Mouse (Mus musculus) telencephalon, adult 2 months (tissue): ENCODE results near the gene Dse.
"Not testable (repeated sequence)": the region's sequence is repeated elsewhere in the genome, so short reads cannot be mapped to it uniquely, and the experiment has no call there.

Experiments
- DNase-seq: peaks from one replicate; pipeline ENCODE4 v3.0.0-alpha.2; 2011; ENCODE audit warnings: low read depth, low spot score

Dse gene

DNA sequence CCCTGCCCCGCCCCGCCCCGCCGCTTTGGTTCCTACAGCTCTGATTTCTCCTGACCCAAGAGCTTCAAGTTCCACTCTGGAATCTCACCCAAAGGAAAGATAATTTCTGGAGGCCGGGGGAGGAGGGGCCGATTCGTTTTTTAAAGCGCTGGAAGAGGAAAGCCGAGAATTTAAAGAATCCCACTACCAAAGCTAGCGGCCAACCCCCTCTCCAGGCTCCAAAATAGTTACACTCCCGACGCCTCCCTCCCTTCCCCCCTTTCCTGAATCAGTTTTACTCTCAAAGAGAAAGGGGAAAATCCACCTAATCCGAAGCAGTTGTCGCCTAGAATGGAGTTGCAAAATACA is at the start of gene Dse:
Gene Dse, minus strand, starts transcription at position 213 of the 348 bp plus-strand sequence.
- DNase-seq = no peak

DNA sequence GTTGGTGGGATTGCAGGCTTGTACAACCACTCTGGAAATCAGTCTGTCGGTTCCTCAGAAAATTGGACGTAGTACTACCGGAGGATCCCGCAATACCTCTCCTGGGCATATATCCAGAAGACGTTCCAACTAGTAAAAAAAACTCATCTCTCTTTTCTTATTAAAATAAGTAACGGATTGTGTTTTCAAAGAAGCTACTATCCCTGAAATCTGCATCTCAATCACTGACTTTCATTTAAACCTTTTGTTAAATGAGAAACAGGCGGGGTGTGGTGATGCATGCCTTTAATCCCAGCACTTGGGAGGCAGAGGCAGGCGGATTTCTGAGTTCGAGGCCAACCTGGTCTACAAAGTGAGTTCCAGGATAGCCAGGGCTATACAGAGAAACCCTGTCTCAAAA is 45.3 kb upstream of the Dse start:
- not testable (repeated sequence) for DNase-seq

GRCm38 (mm10) chr10:34249594-34249993 is 42.1 kb upstream of the Dse start:
- DNase-seq = no peak

DNA sequence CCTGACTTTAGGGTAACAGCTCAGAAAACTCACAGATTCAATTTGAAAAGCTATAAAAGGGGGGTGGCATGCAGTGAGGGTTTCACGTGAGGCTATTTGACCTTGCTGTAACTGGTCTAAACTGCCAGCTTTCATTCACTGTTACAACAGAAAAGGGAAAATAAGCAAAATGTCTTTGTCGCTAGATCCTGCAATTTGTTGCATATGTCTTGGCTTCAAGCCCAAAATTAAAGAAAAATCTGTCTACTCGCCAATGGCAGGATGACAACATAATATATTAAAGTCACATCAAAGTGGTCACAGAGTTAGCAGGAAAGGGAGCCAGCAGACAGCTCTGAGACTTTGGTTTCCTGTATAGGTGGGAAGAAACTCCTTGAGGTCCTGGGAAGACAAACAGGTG is 40.2 kb upstream of the Dse start:
- no peak for DNase-seq

GRCm38 (mm10) chr10:34246106-34246505 is 38.6 kb upstream of the Dse start:
- no peak for DNase-seq

DNA sequence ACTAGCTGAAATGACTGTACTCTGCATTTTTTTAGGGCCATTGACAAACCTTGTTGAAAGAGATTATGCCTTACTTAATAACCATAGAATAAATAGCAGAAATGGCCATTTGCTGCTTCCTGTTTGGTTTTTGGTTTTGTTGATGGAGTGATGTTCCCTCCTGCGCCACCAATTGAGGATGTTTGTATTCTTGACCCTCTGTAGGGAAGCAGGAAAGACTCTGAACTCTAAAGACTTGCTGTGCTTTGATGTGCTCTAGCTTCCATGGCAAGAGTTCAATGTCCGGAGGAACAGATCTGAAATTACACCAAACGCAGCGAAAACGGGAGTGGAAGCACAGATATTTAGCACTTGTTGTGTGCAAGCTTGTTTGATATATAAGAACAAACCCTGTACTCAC is 37.2 kb upstream of the Dse start:
- no peak for DNase-seq

- DNase-seq = no peak
Measured at GRCm38 (mm10) chr10:34238536-34238935, 31.0 kb upstream of the Dse start.

GRCm38 (mm10) chr10:34236569-34236968 is 29.1 kb upstream of the Dse start:
- DNase-seq = no peak

GRCm38 (mm10) chr10:34235384-34235783 is 27.9 kb upstream of the Dse start:
- DNase-seq = no peak

GRCm38 (mm10) chr10:34233931-34234745 is 26.6 kb upstream of the Dse start:
- no peak for DNase-seq

GRCm38 (mm10) chr10:34233418-34233817 is 25.9 kb upstream of the Dse start:
- no peak for DNase-seq

- DNase-seq = no peak
Measured at GRCm38 (mm10) chr10:34230121-34230675, 22.7 kb upstream of the Dse start.

GRCm38 (mm10) chr10:34229491-34229890 is 22.0 kb upstream of the Dse start:
- no peak for DNase-seq

DNA sequence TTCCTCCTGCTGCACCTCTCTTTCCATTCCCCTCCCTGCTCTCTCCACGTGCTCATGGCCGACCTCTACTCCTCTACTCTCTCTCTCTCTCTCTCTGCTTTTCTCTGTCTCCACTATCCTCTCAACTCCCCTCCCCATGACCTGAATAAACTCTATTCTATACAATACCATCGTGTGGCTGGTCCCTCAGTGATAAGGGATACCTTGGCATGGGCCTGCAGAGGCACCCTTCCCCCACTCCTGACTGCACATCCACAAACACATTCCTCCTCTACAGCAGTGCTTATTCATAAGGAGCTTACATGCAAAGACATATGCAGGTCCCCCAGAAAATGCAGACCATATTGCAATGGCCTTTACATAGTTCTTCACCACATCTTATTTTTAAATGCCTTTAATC is 16.1 kb upstream of the Dse start:
- no peak for DNase-seq

DNA sequence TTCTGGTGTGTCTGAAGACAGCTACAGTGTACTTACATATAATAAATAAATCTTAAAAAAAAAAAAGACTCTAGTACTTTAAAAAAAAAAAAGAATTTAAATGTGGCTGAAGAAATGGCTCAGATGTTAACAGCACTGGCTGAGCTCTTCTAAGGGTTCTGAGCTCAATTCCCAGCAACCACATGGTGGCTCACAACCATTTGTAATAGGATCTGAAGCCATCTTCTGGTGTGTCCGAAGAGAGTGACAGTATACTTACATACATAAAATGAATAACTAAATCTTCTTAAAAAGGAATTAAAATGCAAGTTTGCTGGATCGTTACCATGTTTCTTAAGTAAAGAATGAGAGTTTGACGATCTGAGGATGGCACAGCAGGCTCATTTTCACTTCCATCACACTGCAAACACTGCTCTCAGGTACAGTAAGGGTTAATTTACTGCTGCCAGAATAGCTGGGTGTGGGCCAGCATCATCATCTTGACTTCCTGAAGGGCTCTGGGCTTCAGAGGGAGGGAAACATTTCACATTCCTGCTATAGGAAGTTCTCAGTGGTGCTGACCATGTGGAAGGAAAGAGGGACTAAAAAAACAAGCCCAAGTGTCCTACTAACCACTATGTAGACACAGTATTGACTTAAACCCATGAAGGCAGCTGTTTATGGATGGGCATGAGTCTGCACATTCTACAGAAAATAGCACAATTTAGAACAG is 14.6 kb upstream of the Dse start:
- DNase-seq = no peak

- DNase-seq = no peak
Measured at GRCm38 (mm10) chr10:34218191-34218590, 10.7 kb upstream of the Dse start.

DNA sequence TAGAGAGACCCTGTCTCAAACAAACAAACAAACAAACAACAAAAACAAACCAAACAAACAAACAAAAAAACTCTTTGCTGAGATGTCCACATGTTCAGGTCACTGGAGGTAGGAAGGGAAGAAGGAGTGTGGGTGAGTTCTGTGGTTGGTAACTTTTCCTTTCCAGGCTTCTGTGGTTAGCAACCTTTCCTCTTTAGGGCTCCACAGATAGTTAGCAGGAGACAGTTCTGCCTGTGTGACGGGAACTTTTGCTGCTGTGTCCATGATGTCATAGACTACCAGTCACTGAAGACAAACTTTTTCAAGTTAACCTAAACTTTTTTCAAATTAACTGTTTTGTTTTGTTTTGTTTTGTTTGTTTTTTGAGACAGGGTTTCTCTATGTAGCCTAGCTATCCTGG is 8.2 kb upstream of the Dse start:
- no peak for DNase-seq

GRCm38 (mm10) chr10:34209951-34210350 is 2.4 kb upstream of the Dse start:
- no peak for DNase-seq

DNA sequence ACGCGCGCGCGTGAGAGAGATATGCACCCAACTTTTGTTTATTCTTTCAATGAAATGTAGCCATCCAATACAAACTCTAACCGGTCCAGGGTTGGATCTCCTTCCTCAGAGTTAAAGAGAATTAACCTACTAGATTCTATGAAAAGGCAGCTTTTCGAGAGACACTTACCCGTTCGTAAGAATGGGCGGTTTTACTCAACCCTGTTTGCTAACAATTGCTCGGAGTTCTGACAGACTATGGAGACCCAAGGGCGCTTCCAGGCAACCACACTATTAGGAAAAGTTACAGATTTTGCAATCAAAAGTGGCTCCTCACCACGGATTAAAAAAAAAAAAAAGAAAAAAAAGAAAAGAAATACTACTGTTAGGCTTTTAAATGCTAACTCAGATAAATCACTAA is 516 bp upstream of the Dse start:
- no peak for DNase-seq

- DNase-seq = no peak
Measured at GRCm38 (mm10) chr10:34206783-34207502, 572 bp downstream of the Dse start.

- no peak for DNase-seq
Measured at GRCm38 (mm10) chr10:34206436-34206782, 1.1 kb downstream of the Dse start.

DNA sequence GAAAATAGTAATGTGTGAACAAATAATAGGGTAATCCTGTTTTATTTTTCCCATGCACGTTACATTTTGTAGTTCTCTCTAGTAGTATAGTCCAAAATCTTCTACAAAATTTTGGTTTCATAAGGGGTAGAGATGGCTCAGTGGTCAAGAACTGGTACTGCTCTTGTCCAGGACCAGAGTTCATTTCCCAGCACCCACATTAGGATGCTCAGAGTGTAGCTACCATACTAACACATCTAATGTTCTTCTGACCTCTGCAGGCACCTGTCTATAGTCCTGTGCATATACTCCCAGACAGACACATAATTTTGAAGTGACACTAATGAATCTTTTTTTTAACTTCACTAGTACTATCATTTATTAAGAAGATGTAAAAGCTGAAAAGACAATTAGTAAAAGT is 1.7 kb downstream of the Dse start:
- no peak for DNase-seq
